Mouse (Mus musculus): ENCODE results near the gene Anxa1. TPM values are rescaled to one million over a fixed set of nuclear protein-coding genes. Genes with fewer than 3 reads are reported as not detected.
A peak's percentile ranks its signal among the peaks of the same experiment; 100 is the strongest.

Gene Anxa1
- total RNA-seq (2021) = 1 to 10 TPM; 1.0 to 1.6 TPM

GRCm38 (mm10) chr19:20390455-20390994, at the start of gene Anxa1:
Gene Anxa1 (minus strand): TSS chr19:20390944.
- no peak for DNase-seq

DNA sequence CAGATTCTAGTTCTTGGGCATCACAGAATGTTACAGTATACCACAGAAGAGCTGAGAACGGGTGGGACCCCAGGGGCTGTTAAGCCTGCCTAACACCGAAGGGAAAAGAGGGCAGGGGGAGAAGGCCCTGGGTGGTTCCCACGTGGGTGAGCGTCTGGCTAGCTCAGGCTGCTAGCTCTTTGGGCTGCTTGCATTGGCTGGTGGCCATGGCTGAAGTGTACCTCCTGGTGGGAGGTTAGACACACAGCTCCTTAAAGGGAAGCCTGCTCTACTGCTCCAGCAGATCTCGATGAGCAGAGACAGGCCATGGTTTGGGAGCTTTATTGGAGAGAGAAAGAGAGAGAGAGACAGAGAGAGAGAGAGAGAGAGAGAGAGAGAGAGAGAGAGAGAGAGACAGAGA, 46.3 kb upstream of the Anxa1 start:
- DNase-seq = no peak

GRCm38 (mm10) chr19:20434541-20434940, 43.8 kb upstream of the Anxa1 start:
- peak; percentile 22 to 31 for DNase-seq

DNA sequence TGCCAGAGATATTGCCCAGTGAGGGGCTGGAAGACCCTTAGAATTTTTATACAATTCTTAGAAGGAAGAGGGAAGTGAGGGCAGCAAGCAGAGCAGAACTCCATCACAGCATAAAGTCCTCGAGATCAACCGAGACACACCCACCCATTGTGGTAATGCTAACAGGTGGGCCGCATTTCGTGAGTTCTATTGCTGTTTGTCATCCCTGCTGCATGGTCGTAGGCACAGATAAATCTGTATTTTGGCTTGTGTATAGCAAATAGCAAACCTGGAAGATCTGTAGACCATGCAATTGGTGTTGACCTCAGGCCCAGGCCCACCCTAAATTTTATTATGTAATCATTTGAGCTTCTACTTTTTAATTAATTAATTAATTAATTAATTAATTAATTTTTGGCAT, 43.2 kb upstream of the Anxa1 start:
- no peak for DNase-seq

- no peak for DNase-seq
Observed at GRCm38 (mm10) chr19:20426443-20427161, 35.9 kb upstream of the Anxa1 start.

GRCm38 (mm10) chr19:20411276-20411675, 20.5 kb upstream of the Anxa1 start:
- no peak for DNase-seq

GRCm38 (mm10) chr19:20409541-20410528, 19.1 kb upstream of the Anxa1 start:
- no peak for DNase-seq

DNA sequence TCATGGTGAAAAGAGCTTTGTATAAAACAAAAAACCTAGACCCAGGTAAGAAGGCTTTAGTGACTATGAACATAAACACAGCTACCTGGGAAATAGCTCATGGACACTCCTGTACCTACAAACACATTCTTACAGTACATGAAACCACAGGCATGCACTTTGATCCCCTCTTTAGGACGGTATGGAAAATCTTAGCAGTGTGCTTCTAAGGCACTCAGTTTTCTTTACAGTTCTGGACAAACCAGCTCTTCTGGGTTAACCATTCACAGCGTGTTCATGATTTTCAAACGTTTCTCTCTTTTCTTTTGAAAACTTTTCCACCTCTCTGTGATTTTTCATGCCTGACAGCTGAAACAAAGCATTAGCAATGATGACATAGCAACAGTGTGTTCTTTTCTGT, 15.7 kb upstream of the Anxa1 start:
- no peak for DNase-seq

DNA sequence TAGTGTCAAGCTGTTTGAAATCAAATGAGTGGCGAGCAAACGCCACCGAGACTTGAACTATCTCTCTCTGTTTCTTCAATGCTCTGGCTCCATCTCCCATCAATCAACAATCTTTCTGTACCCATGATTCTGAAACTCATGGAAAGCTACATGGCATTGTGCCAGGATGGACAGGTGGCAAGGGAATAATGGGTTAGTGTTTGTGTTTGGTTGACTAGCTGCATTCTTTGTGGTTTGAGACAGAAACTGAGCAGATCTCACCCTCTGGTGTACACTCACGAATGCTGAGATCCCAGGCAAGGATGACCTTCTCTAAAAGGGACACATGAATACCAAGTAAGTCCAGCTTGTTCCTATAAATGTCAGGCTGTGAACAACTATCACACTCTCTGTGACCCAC, 14.3 kb upstream of the Anxa1 start:
- DNase-seq = peak in 1 of 2 experiments; percentile 9

- no peak for DNase-seq
Observed at GRCm38 (mm10) chr19:20403740-20404139, 13.0 kb upstream of the Anxa1 start.

DNA sequence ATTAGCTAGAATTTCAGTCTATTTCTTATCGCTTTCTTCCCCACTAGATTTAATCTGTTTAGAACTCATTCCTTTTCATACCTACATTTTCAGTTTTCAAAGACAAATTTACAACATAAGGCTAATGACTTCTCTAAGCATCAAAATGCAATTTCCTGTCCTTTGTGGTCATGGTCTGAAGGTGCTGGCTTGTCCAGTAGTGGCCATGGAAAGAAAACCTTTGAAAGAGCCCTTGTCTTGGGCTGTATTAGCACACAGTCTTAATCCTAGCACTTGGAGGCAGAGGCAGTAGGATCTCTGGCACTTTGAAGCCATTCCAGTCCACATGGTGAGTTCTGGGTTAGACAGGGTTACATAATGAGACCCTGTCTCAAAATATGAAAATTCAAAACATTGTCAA, 12.5 kb upstream of the Anxa1 start:
- no peak for DNase-seq

DNA sequence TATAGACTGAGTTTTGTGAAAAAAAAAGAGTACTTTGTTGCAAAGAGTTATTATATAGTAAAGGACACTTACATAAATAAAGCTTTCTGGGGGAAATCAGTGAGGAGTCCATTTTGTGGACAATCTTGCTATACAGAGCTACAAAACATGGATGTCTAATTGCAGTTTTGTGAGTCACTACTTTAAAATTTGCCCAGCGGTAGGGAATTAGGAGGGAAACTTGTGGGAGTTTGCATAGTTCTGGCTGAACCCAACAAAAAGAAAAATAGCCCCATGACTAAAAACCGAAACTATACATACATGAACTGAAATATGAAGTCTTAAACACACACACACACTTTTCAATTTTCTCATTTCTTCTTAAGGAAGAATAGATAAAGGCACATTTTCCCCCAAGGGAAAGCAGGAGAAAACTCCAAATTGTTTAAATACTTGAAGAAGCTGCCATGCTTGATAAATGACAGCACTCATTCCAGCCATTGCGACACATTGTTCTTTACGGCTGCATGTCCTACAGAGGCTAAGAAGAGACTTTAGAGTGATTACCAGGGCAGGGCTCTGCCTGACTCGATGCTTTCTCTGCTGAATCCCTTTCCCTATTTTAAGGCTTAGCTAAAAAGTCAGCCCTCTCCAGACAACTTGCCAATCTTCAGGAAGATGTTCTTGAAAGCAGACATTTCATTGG, 11.9 kb upstream of the Anxa1 start:
- no peak for DNase-seq

GRCm38 (mm10) chr19:20401961-20402360, 11.2 kb upstream of the Anxa1 start:
- no peak for DNase-seq

DNA sequence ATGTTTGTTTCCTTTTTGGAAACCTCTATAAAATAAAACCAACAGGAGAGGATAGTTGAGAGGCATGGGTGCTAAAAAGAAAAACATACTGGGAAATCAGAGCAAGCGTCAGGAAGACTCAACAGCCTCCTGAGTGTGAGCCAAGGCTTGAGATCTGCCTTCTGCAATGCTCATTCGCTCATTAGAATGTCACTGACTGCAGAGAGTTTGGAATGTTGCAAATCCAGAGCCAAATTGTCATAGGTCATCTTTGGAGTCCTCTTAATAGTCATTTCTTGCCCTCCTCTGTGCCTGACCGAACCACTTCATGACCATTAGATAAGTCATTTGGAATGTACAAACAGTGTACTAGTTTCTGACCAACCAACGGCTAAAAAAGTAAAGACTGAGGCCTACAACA, 8.4 kb upstream of the Anxa1 start:
- DNase-seq = no peak

DNA sequence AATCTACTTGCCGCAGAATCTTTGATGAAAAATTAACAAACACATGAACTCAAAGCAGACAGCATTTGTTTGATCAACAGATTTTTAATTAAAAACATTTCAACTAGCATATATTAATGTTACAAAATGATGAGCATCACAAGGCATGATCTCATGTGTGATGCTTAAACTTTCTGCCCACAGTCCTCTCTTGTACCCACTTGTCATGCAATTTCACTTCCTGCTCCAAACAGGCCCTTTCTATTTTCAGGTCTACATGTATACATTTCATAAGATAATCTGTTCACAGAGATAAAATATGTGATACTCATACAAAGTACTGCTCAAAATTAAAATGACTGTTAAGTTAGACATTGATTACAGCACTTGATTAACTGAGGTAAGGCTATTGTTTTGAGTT, 6.3 kb upstream of the Anxa1 start:
- no peak for DNase-seq

DNA sequence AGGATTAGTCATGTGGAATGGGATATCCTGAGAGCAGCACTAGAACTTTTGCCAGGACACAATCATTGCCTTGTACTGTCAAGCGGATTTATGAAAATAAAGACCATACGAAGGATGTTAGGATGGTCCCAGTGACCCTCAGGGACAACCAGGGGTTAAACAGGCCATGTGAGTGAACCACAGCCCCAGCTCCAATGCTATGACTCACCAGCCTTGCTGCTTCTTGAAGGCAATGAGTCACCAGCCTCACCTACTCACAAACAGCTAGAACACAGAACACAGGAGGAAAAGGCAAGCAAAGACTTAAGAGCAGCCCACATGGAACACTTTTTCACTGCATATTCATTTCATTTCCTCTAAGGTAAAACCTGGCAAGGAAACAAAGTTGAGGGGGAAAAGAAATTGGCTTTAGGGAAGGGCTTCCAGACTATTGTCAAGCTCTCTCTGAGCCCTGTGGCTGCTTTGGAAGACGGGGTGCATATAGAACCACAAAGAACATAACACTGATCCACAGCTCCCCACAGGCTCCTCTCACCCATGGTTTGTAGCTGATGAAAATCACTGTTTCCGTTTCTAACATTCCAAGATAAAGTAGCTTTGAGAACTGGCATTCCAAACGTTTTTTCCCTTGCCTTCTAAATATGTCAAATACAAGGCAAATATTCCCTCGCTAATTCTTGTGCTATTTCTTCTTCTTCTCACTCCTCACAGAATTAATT, 3.0 kb upstream of the Anxa1 start:
- DNase-seq = no peak

DNA sequence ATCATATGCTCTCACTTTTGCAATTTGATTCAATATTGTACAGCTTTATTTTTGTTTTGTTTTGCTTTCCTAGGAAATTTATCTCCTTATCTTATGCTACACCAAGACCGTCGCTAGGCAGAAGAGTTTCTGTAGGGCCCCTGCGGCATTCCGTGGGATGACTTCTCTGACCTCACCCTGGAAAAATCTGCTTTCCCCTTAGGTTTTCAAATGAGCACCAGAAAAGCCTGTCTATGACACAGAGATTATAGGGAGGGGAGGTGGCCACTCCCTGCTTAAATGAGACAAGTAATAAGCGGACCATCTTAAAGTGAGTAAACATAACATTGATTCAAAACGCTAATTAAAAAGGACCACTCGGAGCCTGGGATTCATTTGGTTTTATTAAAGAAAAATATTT, 1.0 kb downstream of the Anxa1 start:
- DNase-seq = no peak

DNA sequence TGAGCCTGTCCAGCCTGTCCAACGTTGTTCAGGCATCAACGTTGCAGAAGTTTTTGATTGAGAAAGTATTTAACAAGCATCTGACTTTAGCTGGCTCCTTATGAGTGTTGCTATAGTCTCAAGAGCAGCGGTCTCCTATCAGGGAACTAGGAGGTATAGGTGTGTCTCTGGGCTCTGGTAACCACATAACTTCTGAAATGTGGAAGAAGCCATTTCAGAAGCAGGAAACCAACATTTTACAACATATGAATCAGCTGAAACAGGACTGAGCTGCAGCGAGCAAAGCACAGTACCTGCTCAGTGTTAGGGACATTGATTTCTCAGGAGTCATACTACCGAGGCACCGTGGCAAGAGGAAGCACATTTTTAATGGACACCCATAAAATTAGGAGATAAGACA, 1.5 kb downstream of the Anxa1 start:
- no peak for DNase-seq

DNA sequence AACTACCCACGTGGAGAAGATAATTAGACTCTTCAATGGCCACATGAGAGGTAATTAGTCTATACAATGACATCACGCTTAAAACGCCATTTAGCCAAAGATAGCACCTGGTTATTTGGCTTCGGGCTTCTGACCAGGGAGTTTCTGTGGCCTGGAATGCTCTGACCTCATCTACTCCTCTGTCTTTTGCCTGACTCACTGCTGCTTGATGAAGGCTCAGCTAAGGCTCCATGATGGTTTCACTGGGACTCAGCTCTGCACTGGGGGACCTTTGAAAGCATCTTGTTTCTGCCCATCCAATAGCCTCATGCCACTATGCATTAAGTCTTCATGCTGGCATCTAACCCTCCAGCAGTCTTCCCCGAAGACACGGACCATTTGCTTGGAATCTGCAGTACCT, 2.5 kb downstream of the Anxa1 start:
- no peak for DNase-seq

DNA sequence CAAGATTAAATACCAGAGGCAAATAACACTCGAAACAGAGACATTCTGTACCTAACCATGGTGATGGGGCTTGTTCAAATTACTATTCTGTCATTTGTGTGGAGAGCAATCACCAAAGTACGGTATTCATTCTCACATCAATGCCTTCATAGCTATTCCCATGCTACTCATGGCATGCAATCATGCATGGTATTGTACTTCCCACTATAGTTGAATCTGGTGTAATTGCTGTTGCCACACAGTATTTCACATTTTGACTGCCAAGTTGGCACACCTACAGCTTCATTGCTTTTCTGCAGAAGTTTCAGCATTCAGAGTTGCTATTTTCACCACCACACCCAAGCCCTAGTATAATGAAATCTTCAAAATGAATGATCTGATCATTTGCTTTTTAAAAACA, 4.4 kb downstream of the Anxa1 start:
- DNase-seq = no peak

GRCm38 (mm10) chr19:20385645-20386044, 5.1 kb downstream of the Anxa1 start:
- no peak for DNase-seq

- no peak for DNase-seq
Observed at GRCm38 (mm10) chr19:20381207-20381752, 9.5 kb downstream of the Anxa1 start.

Measured in layer of hippocampus, postnatal 36 days (tissue).